Mouse (Mus musculus): ENCODE measurements around the gene Pepd. TPM values are rescaled to one million over a fixed set of nuclear protein-coding genes. Genes with fewer than 3 reads are reported as not detected.

Gene Pepd
- total RNA-seq, 2 experiments from 2014 or later = 37.4 to 40.0 TPM

Small RNA genes within 50 kb of the gene (microRNA-seq; reads per million reads assigned to microRNA genes)
- 0 reads per million in 2 experiments for gene Gm25033

Other genes with a start within 250 kb of the Pepd start
- 10 to 100 TPM; 24.0 to 34.8 TPM for gene Chst8, start 99.7 kb upstream of the Pepd start, total RNA-seq (2021)
- 10 to 100 TPM; 25.5 to 27.1 TPM for gene Cebpg, start 144.2 kb downstream of the Pepd start, total RNA-seq (2021)
- gene Cebpa, start 206.9 kb downstream of the Pepd start, total RNA-seq (2021) = 10 to 100 TPM in 1 of 2 experiments, 1 to 10 TPM in 1; 8.8 to 10.1 TPM